Mouse (Mus musculus) gastrocnemius, postnatal 4 days (tissue): ENCODE data around the gene Fads1. TPM values are rescaled to one million over a fixed set of nuclear protein-coding genes. Genes with fewer than 3 reads are reported as not detected.

Source experiments
- DNase-seq, 2 experiments: peaks; one replicate each; pipeline ENCODE4 v3.0.0; 2021 to 2022; ENCODE audit warnings: low spot score in 2 of 2, mixed read lengths in 2 of 2
- microRNA-seq: library from miRNA; unstranded; fragments of <30 nt; microRNA quantifications from one replicate; pipeline ENCODE4 v1.2.0, GENCODE M21; 2021
- total RNA-seq, 2 experiments: library from RNA; stranded (reverse); gene quantifications; 2 replicates each; pipeline ENCODE4 v1.2.3; 2021

Gene Fads1
- total RNA-seq, 2 experiments from 2014 or later, result 49.8 to 51.3 TPM

GRCm38 (mm10) chr19:10244183-10244582, 61.5 kb downstream of the Fads1 start:
- peak in 1 of 2 experiments; percentile 52 for DNase-seq

Small RNA genes lying within 50 kb of the gene (microRNA-seq; reads per million reads assigned to microRNA genes)
- not detected for gene Mir6993

Other genes with a start within 250 kb of the Fads1 start
- gene Fth1, start 202.3 kb upstream of the Fads1 start, total RNA-seq, result 1,000 to 10,000 TPM; 1,831 to 1,888 TPM
- gene Best1, start 181.3 kb upstream of the Fads1 start, total RNA-seq, result 1 to 10 TPM; 1.2 to 1.5 TPM
- 10 to 100 TPM; 24.2 to 26.1 TPM for gene Rab3il1, start 181.2 kb upstream of the Fads1 start, total RNA-seq
- 10 to 100 TPM; 16.8 to 28.4 TPM for gene Fads3, start 141.3 kb upstream of the Fads1 start, total RNA-seq
- 10 to 100 TPM; 26.2 to 27.3 TPM for gene Fads2, start 81.1 kb upstream of the Fads1 start, total RNA-seq
- gene Tmem258, start 21.1 kb downstream of the Fads1 start, total RNA-seq, result 100 to 1,000 TPM; 122 to 143 TPM
- gene Fen1, start 21.3 kb downstream of the Fads1 start, total RNA-seq, result 10 to 100 TPM; 15.3 to 16.0 TPM
- gene Myrf, start 57.9 kb downstream of the Fads1 start, total RNA-seq, result under 1 TPM; 0.26 to 0.39 TPM
- gene Dagla, start 122.0 kb downstream of the Fads1 start, total RNA-seq, result 10 to 100 TPM in 1 of 2 experiments, 1 to 10 TPM in 1; 9.3 to 10.4 TPM
- gene Syt7, start 206.2 kb downstream of the Fads1 start, total RNA-seq, result 1 to 10 TPM; 6.2 to 6.9 TPM